Mouse (Mus musculus) embryo, embryonic 9.5 days (tissue): ENCODE data around the gene Ndufc2.

Experiments
- DNase-seq: peaks from one replicate; pipeline ENCODE4 v3.0.0-alpha.2; 2017; ENCODE audit errors: extremely low spot score

Ndufc2 gene

GRCm38 (mm10) chr7:97387561-97388147 lies 12.1 kb upstream of the Ndufc2 start:
- DNase-seq = no peak

DNA sequence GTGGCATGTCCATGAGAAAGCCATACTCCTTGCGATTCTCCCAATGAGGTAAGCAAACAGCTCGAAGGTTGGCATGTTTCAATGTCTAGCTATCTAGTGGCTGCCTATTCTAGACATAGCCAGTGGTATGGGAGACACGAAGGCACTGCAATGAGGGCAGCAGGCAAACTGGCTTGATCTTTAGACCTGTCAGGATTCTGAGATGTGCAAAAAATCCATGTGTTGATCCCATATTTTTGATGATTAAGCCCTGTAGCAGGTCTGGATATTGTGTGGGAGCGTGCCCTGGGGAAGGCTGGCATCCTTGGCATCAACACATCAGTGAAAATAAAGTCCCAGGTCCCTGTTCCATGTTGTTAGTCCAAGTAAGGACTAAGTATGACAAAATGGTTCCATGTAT lies 11.3 kb upstream of the Ndufc2 start:
- no peak for DNase-seq

GRCm38 (mm10) chr7:97391293-97392078 lies 8.3 kb upstream of the Ndufc2 start:
- no peak for DNase-seq

DNA sequence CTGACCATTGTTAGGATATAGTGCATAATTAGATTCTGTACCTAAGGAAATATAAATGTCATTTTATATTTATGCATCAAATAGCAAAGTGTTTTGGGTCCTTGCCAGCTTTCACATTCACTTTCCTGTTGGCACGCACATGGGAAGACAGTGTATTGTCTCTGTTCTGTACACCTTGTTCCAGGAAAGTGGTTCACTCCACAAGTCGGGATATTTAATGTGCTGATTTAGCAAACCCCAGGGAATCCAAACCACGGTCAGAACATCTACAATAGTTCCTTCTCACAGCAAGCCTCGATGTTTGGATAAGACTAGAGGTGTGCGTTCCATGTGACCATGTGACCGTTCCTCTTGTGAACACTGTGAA lies 7.7 kb upstream of the Ndufc2 start:
- DNase-seq = no peak

GRCm38 (mm10) chr7:97394375-97394774 lies 5.4 kb upstream of the Ndufc2 start:
- DNase-seq = no peak

DNA sequence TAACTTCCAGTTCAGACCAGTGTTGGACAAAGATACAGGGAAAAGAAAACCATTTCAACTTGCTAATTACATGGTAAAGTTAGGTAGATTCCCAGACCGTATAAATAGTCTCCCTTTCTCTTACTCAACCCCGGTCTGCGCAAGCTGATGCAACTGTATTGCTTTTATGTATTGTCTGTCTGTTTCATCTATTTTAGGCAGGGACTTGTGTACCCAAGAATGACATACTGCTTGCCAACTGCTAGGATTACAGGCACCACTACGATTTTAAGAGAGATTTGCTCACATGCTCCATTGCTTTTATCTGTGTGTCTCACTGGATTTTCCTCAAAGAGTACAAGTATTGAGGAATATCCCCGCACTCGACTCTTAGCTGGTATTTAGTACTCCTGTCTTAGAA lies 860 bp upstream of the Ndufc2 start:
- no peak for DNase-seq

DNA sequence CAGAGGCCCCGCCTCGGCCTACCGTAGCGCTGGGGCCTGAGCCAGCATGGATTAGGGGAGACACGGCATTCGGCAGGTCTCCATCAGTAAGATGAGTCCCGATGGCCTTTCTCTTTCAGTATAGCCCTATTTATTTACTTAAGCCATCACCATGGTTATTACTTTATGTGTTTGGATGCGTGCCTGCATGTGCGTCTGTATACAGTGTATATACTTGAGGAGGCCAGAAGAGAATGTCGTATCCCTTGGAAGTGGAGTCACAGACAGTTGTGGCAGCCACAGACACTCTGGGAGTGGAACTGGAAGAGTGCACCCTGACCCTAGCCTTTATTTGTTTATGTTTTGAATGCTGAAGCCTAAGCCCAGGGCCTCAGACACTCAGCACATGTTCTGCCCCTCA lies 7.3 kb downstream of the Ndufc2 start:
- no peak for DNase-seq

DNA sequence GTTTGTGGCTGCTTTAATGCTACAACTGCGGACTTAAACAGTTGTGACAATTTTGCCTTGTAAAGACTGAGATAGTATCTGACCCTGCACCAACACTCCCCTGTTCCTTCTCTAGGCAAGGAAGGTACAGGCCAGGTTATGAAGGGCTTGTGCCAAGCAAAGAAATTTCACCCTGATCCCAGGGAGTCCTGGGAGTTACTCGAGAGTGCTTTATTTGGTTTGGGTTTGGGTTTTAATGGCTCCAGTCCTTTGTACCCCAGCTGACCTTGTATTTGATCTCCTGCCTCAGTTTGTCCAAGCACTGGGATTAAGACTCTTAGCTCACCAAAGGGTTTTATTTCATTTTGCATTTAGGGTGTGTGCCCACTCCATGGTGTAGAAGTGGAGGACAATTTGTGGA lies 11.3 kb downstream of the Ndufc2 start:
- no peak for DNase-seq

- DNase-seq = no peak
Measured at GRCm38 (mm10) chr7:97411575-97411974, 11.8 kb downstream of the Ndufc2 start.

GRCm38 (mm10) chr7:97413981-97414380 lies 14.2 kb downstream of the Ndufc2 start:
- no peak for DNase-seq

GRCm38 (mm10) chr7:97414426-97414825 lies 14.6 kb downstream of the Ndufc2 start:
- DNase-seq = no peak

- DNase-seq = no peak
Measured at GRCm38 (mm10) chr7:97414915-97415687, 15.3 kb downstream of the Ndufc2 start.

DNA sequence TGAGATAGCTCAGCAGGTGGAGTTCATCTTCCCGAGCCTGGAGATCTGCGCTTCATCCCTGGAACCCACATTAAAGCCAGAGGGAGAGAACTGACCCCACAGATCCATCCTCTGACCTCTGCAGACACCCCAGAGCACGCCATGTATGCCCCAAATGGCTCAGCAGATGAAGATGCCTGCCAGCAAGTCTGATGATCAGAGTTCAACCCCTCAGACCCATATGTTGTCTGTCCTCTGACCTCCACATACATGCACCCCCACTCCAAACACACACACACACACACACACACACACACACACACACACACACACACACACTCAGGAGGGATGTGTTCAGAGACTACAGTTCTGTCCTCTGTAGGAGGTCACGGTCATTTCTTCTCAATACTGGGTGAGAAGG lies 16.7 kb downstream of the Ndufc2 start:
- no peak for DNase-seq

DNA sequence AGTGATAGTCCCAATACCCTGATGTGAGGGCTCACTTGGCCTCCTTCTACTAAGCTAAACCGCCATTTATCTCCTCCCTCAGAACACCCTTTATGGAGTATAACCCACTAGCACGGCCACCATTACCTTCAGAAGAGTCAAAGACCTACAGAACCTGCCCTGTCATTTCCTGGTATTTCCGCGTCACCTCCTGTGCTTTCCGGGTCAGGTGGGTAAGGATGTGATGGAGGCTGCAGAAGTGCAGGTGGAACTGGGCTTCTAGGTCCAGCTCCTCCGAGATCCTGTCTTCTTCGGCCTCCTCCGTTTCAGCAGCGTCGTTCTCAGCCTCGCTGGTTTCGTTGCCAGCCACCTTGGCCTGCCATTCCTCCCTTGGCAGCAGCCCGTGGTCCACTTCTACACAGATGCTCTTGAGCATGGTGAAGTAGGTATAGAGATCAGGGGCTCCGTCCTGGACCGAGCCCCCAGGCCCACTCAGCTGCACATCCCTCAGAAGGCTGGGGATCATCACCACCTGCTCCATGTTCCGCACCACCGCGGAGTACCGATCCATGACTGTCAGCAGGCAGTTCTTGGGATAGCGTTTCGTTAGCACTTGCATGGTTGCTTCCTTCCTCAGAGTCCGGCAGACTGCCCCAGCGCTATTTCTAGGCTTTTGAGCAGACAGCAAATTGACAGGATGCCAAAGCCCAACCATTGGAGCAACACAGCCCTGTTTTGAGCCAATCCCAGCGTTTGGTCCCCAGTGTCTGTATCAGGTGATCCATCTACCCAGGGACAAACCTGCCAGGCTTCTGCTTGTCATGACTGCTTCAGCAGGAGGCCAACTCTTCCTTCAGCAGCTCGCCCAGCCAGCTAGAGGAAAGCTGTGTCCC lies 17.3 kb downstream of the Ndufc2 start, which contains the start of gene Thrsp:
TSS of gene Thrsp (minus strand) at position 825 of the 872 bp plus-strand sequence.
- DNase-seq = no peak

GRCm38 (mm10) chr7:97418717-97419116 lies 18.9 kb downstream of the Ndufc2 start:
- DNase-seq = no peak

- DNase-seq = no peak
Measured at GRCm38 (mm10) chr7:97419163-97419562, 19.4 kb downstream of the Ndufc2 start.

DNA sequence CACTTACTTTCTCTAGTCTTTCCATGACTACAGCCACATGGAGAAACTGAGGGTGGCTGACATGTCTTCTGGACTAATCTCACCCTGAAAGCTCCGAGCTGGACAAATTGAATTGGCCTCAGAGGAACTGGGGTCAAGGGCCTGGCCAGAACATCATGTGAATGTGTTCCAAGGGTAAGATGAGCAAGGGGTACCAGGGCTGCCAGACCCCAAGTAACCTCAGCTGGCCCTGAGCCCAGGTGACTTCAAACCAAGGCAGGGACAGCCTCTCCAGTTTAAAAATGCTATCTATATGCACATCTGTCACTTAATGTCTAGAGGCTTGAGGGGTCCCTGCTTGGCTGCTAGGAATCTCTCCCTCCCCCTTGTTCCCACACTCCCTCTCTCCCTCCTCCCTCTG lies 20.6 kb downstream of the Ndufc2 start:
- DNase-seq = no peak

- no peak for DNase-seq
Measured at GRCm38 (mm10) chr7:97420958-97421651, 21.3 kb downstream of the Ndufc2 start.

GRCm38 (mm10) chr7:97423754-97424153 lies 24.0 kb downstream of the Ndufc2 start:
- DNase-seq = no peak

DNA sequence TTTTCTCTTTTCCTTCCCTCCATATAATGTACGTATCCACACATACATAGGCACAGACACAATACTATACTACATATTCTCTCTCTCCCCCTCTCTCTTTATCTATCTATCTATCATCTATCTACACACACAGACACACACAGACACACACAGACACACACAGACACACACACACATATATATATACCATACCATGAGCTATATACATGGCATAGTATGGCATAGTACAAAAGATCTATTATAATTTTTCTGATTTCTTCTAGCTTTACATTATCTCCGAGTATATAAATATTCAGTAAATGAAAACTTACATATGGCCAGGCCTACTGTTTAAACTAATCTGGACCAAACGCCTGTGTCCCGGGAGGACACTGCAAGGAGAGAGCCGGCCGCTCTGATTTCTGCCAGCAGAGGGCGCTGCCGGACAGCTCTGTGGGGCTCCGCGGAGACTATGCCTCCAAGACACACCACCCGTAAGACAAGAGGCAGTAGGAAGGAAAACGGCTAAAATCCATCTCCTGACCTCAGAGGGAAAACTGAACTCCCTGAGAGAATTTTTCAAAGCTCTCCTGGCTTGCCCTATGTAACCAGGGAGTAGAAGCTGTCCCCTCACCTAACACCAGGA lies 24.9 kb downstream of the Ndufc2 start:
- peak; percentile 88 for DNase-seq

GRCm38 (mm10) chr7:97426566-97426965 lies 26.8 kb downstream of the Ndufc2 start:
- DNase-seq = no peak
